Mouse (Mus musculus) kidney, adult 11 months (tissue): ENCODE results near the gene Cpsf4l.
"Not testable (repeated sequence)": the region's sequence is repeated elsewhere in the genome, so short reads cannot be mapped to it uniquely, and the experiment has no call there.

Experiments used
- DNase-seq: peaks from one replicate; pipeline ENCODE4 v3.0.0; 2022

Gene Cpsf4l

DNA sequence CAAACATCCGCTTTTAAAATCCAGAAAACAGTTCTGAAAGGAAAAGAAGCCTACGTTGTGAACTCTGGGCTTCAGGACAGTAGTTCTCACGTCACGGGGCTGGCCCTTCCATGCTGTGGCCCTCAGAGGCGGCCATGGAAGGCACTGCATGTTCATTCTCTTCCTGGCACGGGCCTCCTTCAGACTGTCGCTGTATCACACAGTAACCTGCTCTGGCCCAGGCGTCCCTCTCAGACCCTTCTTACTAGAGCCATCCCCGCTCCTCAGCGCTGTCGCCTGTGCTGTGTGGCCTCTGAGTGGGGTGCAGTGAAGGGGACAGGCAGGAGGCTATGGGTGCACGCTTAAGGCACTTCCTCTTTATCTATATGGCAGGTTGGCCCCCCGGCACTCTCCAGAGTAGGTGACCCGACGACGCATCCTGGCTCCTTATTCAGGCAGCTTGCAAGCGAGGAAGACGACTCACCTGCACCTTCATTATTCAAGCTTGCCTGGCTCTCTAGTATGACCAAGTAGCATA is 47.9 kb downstream of the Cpsf4l start:
- no peak for DNase-seq

DNA sequence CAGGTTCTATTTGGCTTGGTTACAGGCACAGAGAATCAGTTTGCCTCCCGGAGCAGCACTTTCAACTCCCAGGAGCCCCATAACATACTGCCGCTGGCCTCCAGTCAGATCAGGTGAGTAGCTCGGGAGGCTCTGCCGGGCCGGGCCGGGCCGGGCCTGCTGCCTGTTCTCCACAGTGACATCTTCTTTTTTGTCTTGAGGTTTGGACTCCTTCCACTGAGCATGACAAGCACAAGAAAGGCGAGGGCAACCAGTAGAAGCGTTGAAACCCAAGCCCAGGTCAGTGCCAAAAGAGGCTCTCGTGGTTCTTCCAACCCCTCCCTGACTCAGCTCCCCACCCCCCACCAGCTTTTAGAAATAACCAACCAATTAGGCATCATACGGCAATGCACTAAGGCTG is 48.9 kb downstream of the Cpsf4l start:
- no peak for DNase-seq

DNA sequence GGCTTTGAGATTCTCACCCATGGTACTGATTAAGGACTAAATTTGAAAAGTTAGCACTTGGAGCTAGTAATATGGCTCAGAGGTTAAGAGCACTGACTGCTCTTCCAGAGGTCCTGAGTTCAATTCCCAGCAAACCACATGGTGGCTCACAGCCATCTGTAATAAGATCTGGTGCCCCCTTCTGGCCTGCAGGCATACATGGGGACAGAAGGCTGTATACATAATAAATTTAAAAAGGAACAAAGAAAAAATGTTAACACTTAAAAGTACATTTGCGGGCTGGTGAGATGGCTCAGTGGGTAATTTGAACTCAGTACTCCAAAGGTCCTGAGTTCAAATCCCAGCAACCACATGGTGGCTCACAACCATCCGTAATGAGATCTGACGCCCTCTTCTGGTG is 49.6 kb downstream of the Cpsf4l start:
- not testable (repeated sequence) for DNase-seq

DNA sequence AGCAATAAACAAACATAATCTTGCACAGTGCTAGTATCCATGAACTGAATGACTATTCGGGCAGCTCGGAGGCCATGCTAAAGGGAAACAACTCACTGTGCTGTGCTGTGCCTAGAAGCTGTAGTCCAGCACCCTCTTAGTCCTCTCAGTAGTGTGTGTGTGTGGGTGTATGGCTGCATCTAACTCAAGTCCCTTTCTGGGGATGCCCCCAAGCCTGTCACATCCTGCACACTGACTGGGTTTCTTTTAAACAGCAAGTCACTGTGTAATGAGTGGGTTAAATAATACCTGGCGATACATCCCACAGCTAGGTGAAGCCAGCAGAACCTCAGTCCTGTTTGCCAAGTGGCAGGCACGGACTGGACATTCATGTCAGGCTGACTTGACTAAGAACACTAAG is 51.1 kb downstream of the Cpsf4l start:
- DNase-seq = no peak

DNA sequence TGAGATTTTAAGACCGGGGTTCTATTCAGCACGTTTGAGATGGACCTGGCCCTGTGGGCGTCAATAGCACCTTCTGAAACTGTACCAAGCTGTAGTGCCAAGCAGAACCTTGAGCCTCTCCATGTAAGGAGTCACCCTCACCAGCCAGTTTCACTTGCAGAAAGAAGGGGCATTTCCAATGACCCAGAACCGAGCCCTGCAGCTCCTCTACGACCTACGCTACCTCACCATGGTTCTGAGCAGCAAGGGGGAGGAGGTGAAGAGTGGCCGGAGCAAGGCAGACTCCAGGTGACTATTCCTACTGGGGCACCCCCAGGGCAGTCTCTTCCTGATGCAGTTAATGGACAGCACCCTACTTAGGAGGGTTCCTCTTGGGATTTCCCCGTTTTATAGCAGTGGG is 51.5 kb downstream of the Cpsf4l start:
- DNase-seq = peak; percentile 62

DNA sequence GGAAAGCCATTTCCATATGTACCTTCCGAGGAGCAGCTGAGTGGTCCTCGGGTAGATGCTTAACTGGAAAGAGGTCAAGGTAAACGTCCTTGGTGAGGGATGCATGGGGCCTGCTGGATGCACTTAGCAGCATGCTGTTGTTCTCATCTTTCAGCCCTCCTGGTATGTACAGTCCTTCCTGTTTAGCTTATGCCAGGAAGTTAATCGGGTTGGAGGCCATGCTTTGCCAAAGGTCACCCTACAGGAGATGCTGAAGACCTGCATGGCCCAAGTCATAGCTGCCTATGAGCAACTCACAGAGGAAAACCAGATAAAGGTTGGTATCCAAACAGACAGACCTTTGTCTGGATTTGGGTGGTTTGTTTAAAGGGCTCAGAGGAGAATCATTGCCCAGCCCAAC is 52.6 kb downstream of the Cpsf4l start:
- DNase-seq = no peak

DNA sequence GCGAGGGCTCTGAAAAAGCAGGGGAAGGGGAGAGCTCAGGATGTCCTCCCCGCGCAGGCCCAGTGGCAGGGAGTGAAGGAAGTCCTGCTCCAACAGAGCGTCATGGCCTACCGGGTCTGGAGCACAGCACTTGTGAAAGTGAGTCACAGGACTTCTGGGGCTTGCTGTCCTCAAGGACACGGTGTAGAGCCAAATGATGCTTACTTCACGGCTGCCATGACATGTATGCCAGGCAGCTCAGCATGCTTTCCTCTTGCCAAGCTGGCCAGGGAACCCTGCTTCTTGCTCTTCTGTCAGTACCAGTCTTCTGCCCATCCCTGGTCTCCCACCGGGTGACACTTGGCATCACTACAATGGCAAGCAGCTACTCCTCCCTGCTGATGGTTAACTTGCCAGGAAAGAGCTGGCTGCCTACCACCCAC is 53.3 kb downstream of the Cpsf4l start:
- DNase-seq = no peak

DNA sequence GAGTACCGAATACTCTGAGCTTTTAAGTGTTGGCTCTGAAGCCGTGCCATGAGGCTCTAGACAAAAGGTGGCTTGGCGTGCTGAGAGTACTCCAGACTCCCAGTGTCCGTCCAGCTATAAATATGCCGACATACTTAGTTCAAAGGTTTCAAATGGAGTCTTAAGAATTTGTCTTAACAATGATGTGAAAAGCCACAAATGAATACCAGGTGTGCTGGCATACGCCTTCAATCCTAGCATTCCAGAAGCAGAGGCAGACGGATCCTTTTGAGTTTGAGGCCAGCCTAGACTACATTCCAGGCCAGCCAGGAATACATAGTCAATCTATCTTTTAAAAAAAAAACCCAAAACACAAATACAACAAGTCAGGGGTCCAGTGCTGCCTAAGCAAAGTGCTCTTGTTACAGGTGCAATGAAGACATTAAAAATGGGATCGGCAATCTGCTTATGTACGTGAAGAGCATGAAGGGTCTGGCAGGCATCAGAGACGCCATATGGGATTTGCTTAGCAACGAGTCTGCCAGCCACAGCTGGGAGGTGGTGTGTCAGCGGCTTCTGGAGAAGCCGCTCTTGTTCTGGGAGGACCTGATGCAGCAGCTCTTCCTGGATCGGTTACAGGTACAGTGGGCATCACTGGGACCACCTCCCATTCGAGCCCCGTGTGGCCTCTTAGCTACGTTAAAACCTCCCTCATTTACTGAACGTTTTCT is 55.1 kb downstream of the Cpsf4l start:
- no peak for DNase-seq

DNA sequence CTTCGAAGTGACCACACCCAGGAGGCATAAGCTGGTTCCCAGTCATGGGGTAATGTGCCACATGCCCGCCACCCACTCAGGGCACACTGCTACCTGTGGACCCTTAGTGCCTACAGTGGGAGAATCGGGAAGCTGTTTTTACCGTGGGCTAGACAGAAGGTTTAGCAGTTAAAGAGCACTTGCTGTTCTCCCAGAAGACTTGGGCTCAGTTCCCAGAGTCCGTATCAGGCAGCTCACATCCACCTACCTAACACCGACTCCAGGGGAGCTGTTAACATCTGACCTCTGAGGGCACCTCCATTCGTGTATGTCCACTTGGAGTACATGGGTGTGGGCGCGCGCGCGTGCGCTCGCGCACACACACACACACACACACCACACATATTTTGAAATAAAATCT is 55.7 kb downstream of the Cpsf4l start:
- no peak for DNase-seq

DNA sequence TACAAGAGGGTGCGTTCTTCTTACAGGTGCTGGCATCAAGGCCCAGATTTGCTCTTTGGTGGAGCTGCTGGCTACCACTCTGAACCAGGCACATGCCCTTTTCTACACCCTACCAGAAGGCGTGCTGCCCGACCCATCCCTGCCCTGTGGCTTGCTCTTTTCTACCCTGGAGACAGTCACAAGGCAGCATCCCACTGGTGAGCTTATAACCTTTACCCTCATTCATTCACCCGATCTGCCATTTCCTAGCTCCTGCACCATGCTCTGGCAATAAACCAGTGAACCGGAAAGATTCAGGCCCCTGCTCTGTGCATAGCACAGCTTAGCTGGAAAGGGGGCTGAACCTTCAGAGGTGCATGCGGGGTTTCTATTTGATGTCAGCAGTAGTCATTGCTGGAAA is 57.3 kb downstream of the Cpsf4l start:
- DNase-seq = peak; percentile 81

DNA sequence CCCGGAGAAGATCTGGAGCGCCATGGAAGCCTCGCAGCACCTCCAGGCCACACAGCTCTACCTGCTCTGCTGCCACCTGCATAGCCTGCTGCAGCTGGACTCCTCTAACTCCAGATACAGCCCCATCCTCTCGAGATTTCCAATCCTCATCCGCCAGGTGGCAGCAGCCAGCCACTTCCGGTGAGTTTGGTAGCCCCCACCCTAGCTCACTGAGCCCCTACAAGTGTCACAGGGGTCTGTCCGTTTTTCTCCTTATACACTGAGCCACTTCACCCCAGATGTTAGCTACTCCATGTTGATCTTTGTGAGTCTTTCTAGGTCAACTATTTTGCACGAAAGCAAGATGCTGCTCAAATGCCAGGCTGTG is 57.9 kb downstream of the Cpsf4l start:
- DNase-seq = no peak

DNA sequence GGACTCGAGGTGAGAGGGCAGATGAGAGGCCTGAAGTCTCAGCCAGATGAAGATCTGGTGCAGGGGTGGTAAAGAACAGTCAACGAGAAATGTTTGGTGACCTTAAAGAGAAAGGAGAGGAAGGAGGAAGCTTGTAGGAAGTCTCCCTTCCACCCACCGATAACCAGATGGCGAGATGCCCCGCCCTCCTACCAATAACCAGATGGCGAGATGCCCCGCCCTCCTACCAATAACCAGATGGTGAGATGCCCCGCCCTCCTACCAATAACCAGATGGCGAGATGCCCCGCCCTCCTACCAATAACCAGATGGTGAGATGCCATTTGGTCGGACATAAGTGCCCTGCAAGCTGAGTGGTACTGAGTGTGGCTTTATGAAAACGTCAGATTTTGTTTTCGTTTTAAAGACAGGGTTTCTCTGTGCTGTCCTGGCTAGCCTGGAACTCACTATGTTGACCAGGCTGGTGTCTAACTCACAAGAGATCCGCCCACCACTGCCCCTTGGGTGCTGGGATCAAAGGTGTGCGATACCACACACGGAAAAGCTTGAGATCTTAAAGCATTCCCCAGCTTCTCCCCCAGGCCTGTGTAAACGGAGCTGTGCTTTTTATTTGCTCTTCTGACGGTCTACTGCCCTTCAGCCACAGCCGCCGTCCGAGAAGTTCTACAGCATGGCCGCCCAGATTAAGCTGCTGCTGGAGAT is 58.5 kb downstream of the Cpsf4l start:
- no peak for DNase-seq

DNA sequence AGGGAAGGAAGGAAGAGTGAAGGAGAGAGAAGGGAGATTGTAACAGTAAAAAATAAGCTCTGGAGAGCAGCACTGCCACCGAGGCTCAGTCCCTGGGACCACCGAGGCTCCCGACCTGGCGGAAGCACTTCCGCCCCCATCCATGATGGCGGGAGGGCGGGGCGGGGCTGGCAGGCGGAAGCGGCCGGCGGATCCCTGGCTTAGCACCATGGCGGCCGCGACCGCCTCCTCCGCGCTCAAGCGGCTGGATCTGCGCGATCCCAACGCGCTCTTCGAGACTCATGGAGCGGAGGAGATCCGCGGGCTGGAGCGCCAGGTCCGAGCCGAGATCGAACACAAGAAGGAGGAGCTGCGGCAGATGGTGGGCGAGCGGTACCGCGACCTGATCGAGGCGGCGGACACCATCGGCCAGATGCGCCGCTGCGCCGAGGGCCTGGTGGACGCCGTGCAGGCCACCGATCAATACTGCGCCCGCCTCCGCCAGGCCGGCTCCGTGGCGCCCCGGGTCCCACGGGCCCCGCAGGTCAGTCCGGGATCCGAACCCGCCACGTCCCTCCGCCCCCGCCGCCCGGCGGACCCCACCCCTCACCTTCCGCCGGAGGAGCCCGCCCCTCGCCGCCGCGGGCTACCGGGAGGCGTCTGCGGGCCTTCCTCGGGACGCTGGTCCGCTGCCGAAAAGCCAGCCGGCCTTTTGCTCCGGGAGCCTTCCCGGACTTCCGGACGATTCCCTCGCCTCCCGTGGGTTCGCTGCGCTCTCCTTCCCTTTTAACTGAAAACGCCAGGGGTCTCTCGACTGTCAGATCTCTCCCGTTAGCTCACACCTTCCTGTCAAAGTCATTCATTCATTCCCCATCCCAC is 60.2 kb downstream of the Cpsf4l start, which contains the start of gene Slc39a11:
Slc39a11 (minus strand) TSS at position 727 of the 858 bp plus-strand sequence.
- peak; percentile 48 for DNase-seq

DNA sequence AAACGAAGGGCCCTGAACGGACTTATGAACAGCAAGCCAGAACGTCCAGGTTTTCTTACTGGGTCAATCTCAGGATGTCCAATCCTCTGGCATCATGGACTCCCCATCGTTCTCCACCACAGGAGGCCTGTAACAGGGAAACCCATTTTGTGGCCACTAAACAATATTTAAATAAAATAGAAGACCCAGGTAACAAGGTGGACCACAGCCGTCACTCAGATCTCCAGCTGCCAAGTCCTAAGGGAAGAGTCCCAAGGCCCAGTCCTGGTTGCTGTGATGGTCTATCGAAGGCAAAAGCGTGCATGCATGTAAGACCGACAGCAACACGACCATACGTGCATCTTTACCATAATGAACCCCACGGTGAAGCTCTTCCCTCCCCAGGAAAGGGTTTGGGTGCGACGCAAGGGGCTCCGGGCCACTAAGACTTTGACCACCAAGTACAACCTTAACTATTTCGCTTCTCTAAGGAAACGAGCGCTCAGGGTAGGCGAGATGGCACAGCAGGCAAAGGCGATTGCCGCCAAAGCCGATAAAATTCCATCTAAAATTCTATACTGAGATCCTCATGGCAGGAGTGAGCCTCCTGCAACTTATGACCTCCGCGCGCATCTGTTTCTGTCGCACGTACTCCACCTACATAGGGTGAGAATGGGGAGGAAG is 61.0 kb downstream of the Cpsf4l start, which contains the start of gene Cog1:
Cog1 (plus strand) TSS at position 480 of the 663 bp plus-strand sequence.
- no peak for DNase-seq
